17 mouse cellular contexts compared by ENCODE assay signal in the genomic region with DNA sequence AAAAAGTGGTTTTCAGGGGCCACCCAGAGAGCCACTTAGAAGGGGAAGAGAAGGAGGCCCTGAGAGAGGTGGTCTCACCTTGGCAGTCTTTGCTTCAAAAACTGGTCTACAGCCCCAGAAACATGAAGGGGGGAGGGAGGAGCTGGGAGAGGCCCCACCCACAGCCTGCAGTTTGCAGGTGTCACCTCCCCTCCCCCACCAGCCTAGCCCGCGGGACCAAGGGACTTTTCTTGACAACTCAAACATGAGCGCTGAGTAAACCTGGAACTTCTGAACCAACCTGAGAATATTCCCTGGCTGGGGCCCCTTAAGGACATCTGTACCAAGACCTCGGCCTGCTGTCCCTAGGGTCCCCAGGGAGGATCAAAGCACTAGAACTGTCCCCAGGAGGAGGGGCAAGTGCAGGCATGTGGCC. TPM values are rescaled to one million over a fixed set of nuclear protein-coding genes. Genes with fewer than 3 reads are reported as not detected.
DNase-seq lines count a peak whose midpoint lies in the region; ATAC-seq and TF ChIP-seq lines count a peak whose summit lies in the region.
"Had no signal": no experiment of that assay in that cellular context is flagged by ENCODE, and none has a peak within 500 bp of the region (broad histone marks: within the 10 kb centered on the region; RNA-seq: fewer than 3 reads in every experiment).

No protein-coding gene starts in this region.

- no peak overlapping the region for H3K4me3 ChIP-seq in liver, embryonic 13.5 days (replicated peaks)
- peak overlapping the region; percentile 75 for H3K4me3 ChIP-seq in spleen, adult 2 months (ENCODE audit: extremely low read depth, insufficient read depth, insufficient read length)
- H3K4me3 ChIP-seq in hindbrain, embryonic 10.5 days = no peak overlapping the region
- H3K4me3 ChIP-seq: hindbrain, embryonic 15.5 days; midbrain, embryonic 10.5 days; stomach, embryonic 15.5 days had no signal

- H3K4me2 ChIP-seq in liver, embryonic 13.5 days = 0 out of 2 replicates have a peak overlapping the region, but pooled peaks have one; percentile 7
- H3K4me2 ChIP-seq: hindbrain, embryonic 15.5 days; stomach, embryonic 15.5 days had no signal

- no peaks in the 10 kb centered on the region for H3K9me3 ChIP-seq in liver, embryonic 13.5 days (replicated peaks)
- H3K9me3 ChIP-seq in hindbrain, embryonic 10.5 days = no peaks in the 10 kb centered on the region
- H3K9me3 ChIP-seq: hindbrain, embryonic 15.5 days; stomach, embryonic 15.5 days had no signal

- H3K9ac ChIP-seq in liver, embryonic 13.5 days = no peak overlapping the region
- H3K9ac ChIP-seq: hindbrain, embryonic 15.5 days; stomach, embryonic 15.5 days had no signal

- peak; percentile 31; the same call in 1 of the 2 replicates for TF ChIP-seq POLR2A in spleen, adult 2 months (IDR thresholded peaks at IDR 0.05; ENCODE audit: low read depth, low read length)

- H3K27me3 ChIP-seq in liver, embryonic 13.5 days = peaks cover 10% of the 10 kb centered on the region; the same call in 1 of the 2 replicates
- H3K27me3 ChIP-seq in spleen, adult 2 months (ENCODE audit: control insufficient read depth, insufficient read depth, low read length) = no peaks in the 10 kb centered on the region
- no peaks in the 10 kb centered on the region for H3K27me3 ChIP-seq in hindbrain, embryonic 10.5 days (ENCODE audit: insufficient read depth, poor library complexity, severe bottlenecking)
- H3K27me3 ChIP-seq: hindbrain, embryonic 15.5 days; stomach, embryonic 15.5 days had no signal

- 44% methylated on average over 4 of the region's 4 CpGs for WGBS in liver, embryonic 13.5 days (ENCODE audit: insufficient replicate concordance)
- WGBS in spleen, adult 2 months = 19% methylated on average over 4 of the region's 4 CpGs
- WGBS in hindbrain, embryonic 10.5 days = 73% methylated on average over 4 of the region's 4 CpGs

- DNase-seq in liver, embryonic 13.5 days = no peak
- DNase-seq in liver = no peak
- DNase-seq in spleen, adult 2 months (ENCODE audit: low read depth in 1 of 2, low spot score in 2 of 2) = peak in 1 of 2 experiments; percentile 89
- peak; percentile 93 to 95 for DNase-seq in thymus, postnatal 36 days
- no peak for DNase-seq in hindbrain, embryonic 10.5 days (ENCODE audit: low spot score)
- DNase-seq in retina, embryonic 14.5 days (ENCODE audit: low spot score) = no peak
- DNase-seq: adrenal gland, postnatal 36 days; cerebellum, adult 11-12 months; kidney, postnatal 10 days; layer of hippocampus, postnatal 36 days had no signal

- TF ChIP-seq CTCF in spleen, adult 2 months (IDR thresholded peaks at IDR 0.05; ENCODE audit: extremely low read depth, insufficient read depth, insufficient read length, insufficient replicate concordance) = no peak

- no peak for ATAC-seq in liver, embryonic 13.5 days (ENCODE audit: low read depth)
- ATAC-seq in inflammation-experienced regulatory T-cells, adult 6 months = peak; percentile 29
- no peak for ATAC-seq in megakaryocyte progenitor cell, adult 5-6 weeks (replicated peaks; ENCODE audit: poor library complexity)
- ATAC-seq: Patski had no signal

- peaks cover 22% of the 10 kb centered on the region for H3K4me1 ChIP-seq in liver, embryonic 13.5 days (replicated peaks)
- peaks cover 23% of the 10 kb centered on the region; the same call in 1 of the 2 replicates for H3K4me1 ChIP-seq in spleen, adult 2 months (ENCODE audit: control insufficient read depth, insufficient read depth, insufficient read length)
- H3K4me1 ChIP-seq in hindbrain, embryonic 10.5 days (replicated peaks) = peaks cover 24% of the 10 kb centered on the region
- H3K4me1 ChIP-seq: hindbrain, embryonic 15.5 days had no signal

- no peaks in the 10 kb centered on the region for H3K36me3 ChIP-seq in liver, embryonic 13.5 days
- H3K36me3 ChIP-seq in spleen, adult 2 months (ENCODE audit: control insufficient read depth, insufficient read depth, low read length) = peaks cover 11% of the 10 kb centered on the region
- no peaks in the 10 kb centered on the region for H3K36me3 ChIP-seq in hindbrain, embryonic 10.5 days
- H3K36me3 ChIP-seq: hindbrain, embryonic 15.5 days; midbrain, embryonic 10.5 days; stomach, embryonic 15.5 days had no signal

- H3K27ac ChIP-seq in liver, embryonic 13.5 days = no peak overlapping the region
- H3K27ac ChIP-seq in spleen, adult 2 months (ENCODE audit: insufficient read depth, low read length) = peak overlapping the region; percentile 97
- no peak overlapping the region for H3K27ac ChIP-seq in hindbrain, embryonic 10.5 days
- H3K27ac ChIP-seq: hindbrain, embryonic 15.5 days; midbrain, embryonic 10.5 days; stomach, embryonic 15.5 days had no signal

RNA-seq across cellular contexts. Expression of gene Il21r, which starts 2.5 kb away (rescaled TPM):
- 0.95 and 1.1 TPM in 2 replicates for polyA plus RNA-seq in liver, embryonic 13.5 days (2015; fragmentation: Nextera tagmentation; extraction: Ambion mirVana)
- polyA plus RNA-seq in inflammation-experienced regulatory T-cells, adult 6 months (2017; shearing (Covaris generic)) = 10 to 100 TPM; 68.7 to 92.3 (median 73.8) TPM
- 138 and 180 TPM in 2 replicates for polyA plus RNA-seq in spleen, adult 2 months (2012; rRNA removed)
- polyA plus RNA-seq in hindbrain, embryonic 10.5 days (2016; fragmentation: Nextera tagmentation; extraction: Ambion mirVana) = 0.41 and 0.49 TPM in 2 replicates
- total RNA-seq in megakaryocyte progenitor cell, adult 5-6 weeks (2015) = 2.7 and 4.3 TPM in 2 replicates
- 3.6 and 7.2 TPM in 2 replicates for total RNA-seq in megakaryocyte progenitor cell, adult 5-6 weeks (2017)
- polyA plus RNA-seq: heart, embryonic 14.5 days; Patski had no signal

RNA-seq across cellular contexts. Expression of gene Il4ra, which starts 53.8 kb away (rescaled TPM):
- 2.9 and 3.1 TPM in 2 replicates for polyA plus RNA-seq in liver, embryonic 13.5 days (2015; fragmentation: Nextera tagmentation; extraction: Ambion mirVana)
- 10 to 100 TPM; 37.9 to 62.8 (median 54.6) TPM for polyA plus RNA-seq in inflammation-experienced regulatory T-cells, adult 6 months (2017; shearing (Covaris generic))
- polyA plus RNA-seq in spleen, adult 2 months (2012; rRNA removed) = 83.4 and 91.5 TPM in 2 replicates
- 5.8 and 7.2 TPM in 2 replicates for polyA plus RNA-seq in hindbrain, embryonic 10.5 days (2016; fragmentation: Nextera tagmentation; extraction: Ambion mirVana)
- 10.5 and 12.0 TPM in 2 replicates for total RNA-seq in megakaryocyte progenitor cell, adult 5-6 weeks (2015)
- 19.2 and 20.4 TPM in 2 replicates for total RNA-seq in megakaryocyte progenitor cell, adult 5-6 weeks (2017)

Comparison
In these comparisons a context has a peak if more than half of its experiments do, and no peak if none do; other contexts are left out.
1. DNase-seq: peak in thymus, postnatal 36 days (2 of 2); none in liver, embryonic 13.5 days (single experiment), liver (single experiment), hindbrain, embryonic 10.5 days (single experiment) and retina, embryonic 14.5 days (single experiment).
2. RNA of gene Il21r, which starts 2.5 kb away (polyA plus RNA-seq): 138 to 180 TPM in spleen, adult 2 months and 68.7 to 92.3 TPM in inflammation-experienced regulatory T-cells, adult 6 months; 0.95 to 1.1 TPM in liver, embryonic 13.5 days and 0.41 to 0.49 TPM in hindbrain, embryonic 10.5 days; every median in the first group is over 10 times any median in the second.